Mouse (Mus musculus) lung, adult 2 months (tissue): ENCODE results near the gene Tdp1.

Source experiments
- CTCF ChIP-seq: fragments of 200-500 bp; IDR thresholded peaks from 2 replicates; pipeline ENCODE4 v1.5.1; 2011; ENCODE audit warnings: mild to moderate bottlenecking, low read length, control low read depth; ENCODE audit not compliant: insufficient read depth
- POLR2A ChIP-seq: fragments of 200-500 bp; IDR thresholded peaks from 2 replicates; pipeline ENCODE4 v1.6.1; 2011; ENCODE audit warnings: low read depth, mild to moderate bottlenecking, control low read depth, low read length, borderline replicate concordance; ENCODE audit errors: extremely low read depth

DNA sequence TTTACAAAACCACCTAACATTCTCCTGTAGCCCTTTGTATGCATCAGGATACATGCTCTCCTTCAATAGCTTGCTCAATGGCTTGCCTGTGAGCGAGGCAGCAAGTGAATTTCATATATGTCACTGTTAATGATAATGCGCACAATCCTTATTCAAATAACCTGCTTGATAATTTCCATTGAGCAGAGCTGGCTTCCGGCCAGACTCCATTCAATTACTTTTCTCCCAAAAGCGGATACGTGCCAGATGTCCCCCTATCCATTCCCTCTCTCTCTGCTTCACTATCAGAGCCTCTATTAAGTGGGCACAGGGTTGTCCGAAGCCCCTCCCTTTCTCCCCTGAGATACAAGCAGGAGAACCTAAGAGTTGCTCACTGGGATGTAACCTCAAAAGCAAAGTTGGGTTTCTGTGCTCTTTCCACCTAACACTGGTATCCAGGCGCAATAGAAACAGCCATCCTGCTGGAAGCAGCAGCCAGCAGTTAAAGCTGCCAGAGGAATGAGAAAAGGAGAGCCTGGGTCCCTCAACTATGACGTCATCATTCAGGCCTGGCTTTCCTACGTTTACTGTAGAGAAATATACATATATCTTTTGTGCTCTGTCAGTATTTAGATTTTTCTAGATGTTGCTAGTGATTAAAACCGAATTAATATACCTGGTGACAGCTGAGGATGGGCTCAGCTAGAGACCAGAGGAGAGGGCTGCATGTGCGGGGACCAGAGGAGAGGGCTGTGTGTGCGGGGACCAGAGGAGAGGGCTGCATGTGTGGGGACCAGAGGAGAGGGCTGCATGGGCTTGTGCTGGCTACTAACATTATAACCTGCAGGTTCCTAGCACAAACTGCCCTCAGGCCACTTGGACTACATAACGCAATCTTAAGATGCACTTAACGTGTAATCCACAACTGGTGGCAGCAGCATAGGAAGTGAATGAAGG, 30.7 kb upstream of the Tdp1 start:
- no peak for TF ChIP-seq CTCF
- no peak for TF ChIP-seq POLR2A
